Mouse (Mus musculus): ENCODE measurements around the gene Krt23. TPM values are rescaled to one million over a fixed set of nuclear protein-coding genes. Genes with fewer than 3 reads are reported as not detected.
A peak's percentile ranks its signal among the peaks of the same experiment; 100 is the strongest.

The Krt23 gene
- polyA plus RNA-seq (2015; fragmentation: Nextera tagmentation; extraction: Ambion mirVana): 204 and 221 TPM in 2 replicates

DNA sequence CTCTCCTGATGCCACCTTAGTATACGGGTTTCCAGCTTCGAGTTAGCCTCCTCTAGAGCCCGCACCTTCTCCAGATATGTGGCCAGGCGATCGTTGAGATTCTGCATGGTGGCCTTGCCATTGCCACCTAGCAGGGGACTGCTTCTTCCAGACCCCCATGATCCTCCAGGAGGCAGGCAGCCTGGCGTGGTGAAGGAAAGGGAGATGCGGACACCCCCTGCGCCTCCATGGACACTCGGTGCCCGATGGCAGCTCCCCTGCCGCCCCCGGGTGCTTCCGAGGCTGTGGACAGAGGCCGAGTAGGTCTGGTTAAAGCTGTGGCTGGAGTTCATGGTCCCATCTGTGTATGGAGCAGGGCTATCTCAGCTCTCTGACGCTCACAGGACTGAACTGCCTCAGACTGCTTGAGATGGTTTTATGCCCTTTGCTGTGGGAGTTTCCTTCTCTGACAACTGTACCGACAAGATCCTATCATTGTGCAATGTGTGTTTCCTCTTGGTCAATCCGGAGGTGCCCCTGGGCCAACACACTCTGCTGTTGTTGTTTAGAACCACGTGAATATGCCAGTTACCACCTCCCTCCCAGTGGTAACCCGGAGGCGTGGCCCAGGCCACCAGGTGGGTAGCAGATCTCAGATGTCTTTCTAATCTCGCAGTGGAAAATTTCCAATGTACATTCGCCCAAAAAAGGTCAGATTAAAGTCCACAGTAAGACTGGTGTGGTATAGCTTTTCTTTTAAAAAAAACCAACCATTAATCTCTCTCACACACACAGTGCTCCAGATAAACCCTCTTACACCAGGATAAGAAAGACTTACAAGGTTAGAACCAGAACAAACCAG lies at the start of gene Krt23:
Gene Krt23 (minus strand): TSS at position 405 of the 841 bp plus-strand sequence.
- no peaks in the 10 kb centered on the region for H3K36me3 ChIP-seq (ENCODE audit: control insufficient read depth, insufficient read depth, low read length)
- TF ChIP-seq EP300 (optimal IDR thresholded peaks at IDR 0.05) (no peak), CTCF (IDR thresholded peaks at IDR 0.05; ENCODE audit: low read depth) (no peak)
- peak; percentile 82 for ATAC-seq (ENCODE audit: low FRiP score, low TSS enrichment)
- no peaks in the 10 kb centered on the region for H3K9me3 ChIP-seq (ENCODE audit: control insufficient read depth, low read length)
- no peaks in the 10 kb centered on the region for H3K27me3 ChIP-seq (ENCODE audit: control insufficient read depth, insufficient read depth, low read length)
- H3K4me2 ChIP-seq (replicated peaks; ENCODE audit: low read depth): peak within 1 kb of the TSS; percentile 52
- DNase-seq (ENCODE audit: low spot score): peak; percentile 84
- peak within 1 kb of the TSS; percentile 96 for H3K27ac ChIP-seq (replicated peaks)
- H3K9ac ChIP-seq (ENCODE audit: low read length): peak within 1 kb of the TSS; percentile 64
- 64% methylated on average over 22 of the region's 22 CpGs for WGBS
- H3K4me3 ChIP-seq (ENCODE audit: low read depth, low read length): peak within 1 kb of the TSS; percentile 40
- H3K4me1 ChIP-seq (replicated peaks; ENCODE audit: control insufficient read depth, insufficient read depth): no peaks in the 10 kb centered on the region

DNA sequence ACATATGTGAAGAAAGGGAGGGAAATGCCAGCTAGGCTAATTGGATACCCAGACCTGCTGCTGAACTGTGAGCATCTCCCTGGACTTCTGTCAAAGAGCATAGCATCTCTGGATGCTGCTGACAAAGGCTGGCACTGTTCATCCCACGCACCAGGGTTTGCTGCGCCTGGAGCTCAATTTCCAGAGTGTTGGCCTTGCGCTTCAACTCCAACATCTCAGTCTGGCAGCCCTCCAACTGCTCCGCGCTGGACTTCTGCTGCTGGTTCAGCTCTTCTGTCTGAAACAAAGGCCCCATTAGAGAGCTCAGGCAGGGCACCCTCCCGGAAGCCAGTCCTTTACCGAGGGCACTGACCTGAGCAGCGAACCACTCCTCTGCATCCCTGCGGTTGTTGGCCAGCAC lies 46.8 kb upstream of the Krt23 start:
- WGBS: 55% methylated on average over 9 of the region's 9 CpGs
- Histone ChIP-seq H3K36me3 (ENCODE audit: control insufficient read depth, insufficient read depth, low read length) (no peaks in the 10 kb centered on the region), H3K27ac (replicated peaks) (no peak overlapping the region), H3K4me1 (replicated peaks; ENCODE audit: control insufficient read depth, insufficient read depth) (no peaks in the 10 kb centered on the region), H3K4me3 (ENCODE audit: low read depth, low read length) (no peak overlapping the region), H3K9me3 (ENCODE audit: control insufficient read depth, low read length) (no peaks in the 10 kb centered on the region), H3K4me2 (replicated peaks; ENCODE audit: low read depth) (no peak overlapping the region), H3K9ac (ENCODE audit: low read length) (no peak overlapping the region), H3K27me3 (ENCODE audit: control insufficient read depth, insufficient read depth, low read length) (no peaks in the 10 kb centered on the region)
- no peak for ATAC-seq (ENCODE audit: low FRiP score, low TSS enrichment)
- peak; percentile 29 for DNase-seq (ENCODE audit: low spot score)
- TF ChIP-seq EP300 (optimal IDR thresholded peaks at IDR 0.05): no peak
- TF ChIP-seq CTCF (IDR thresholded peaks at IDR 0.05; ENCODE audit: low read depth): no peak

DNA sequence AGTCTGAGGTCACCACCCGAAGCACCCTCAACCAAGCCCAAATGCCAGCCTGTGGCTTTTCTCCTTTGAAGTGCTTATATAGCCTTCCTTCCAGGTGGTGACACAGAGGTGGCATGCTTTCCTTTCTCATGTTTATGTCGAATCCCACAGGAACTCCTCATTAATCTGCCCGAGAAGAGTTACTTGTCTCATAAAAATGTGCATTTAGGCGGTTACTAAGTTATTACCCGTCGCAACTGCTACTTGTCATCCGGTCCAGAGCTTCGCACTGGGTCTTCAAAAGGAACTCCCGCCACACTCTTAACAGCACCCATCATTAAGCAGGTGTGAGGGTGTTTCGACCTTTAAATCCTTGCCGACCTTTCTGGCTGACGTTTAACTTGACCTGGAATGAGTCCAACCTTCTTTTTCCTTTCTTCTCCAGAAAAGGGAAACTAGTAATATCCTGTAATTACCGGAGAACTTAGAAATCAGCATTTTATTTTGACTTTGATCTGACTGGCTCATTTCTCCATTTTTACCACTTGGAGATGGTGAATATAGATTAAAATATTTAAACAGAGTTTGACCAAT lies 28.4 kb upstream of the Krt23 start, which contains the start of gene Krt39:
Gene Krt39 (minus strand): TSS at position 51 of the 573 bp plus-strand sequence.
- Histone ChIP-seq H3K36me3 (ENCODE audit: control insufficient read depth, insufficient read depth, low read length) (no peaks in the 10 kb centered on the region), H3K4me3 (ENCODE audit: low read depth, low read length) (no peak within 1 kb of the TSS), H3K9ac (ENCODE audit: low read length) (no peak within 1 kb of the TSS), H3K27ac (replicated peaks) (no peak within 1 kb of the TSS), H3K9me3 (ENCODE audit: control insufficient read depth, low read length) (no peaks in the 10 kb centered on the region), H3K27me3 (ENCODE audit: control insufficient read depth, insufficient read depth, low read length) (no peaks in the 10 kb centered on the region), H3K4me1 (replicated peaks; ENCODE audit: control insufficient read depth, insufficient read depth) (no peaks in the 10 kb centered on the region), H3K4me2 (replicated peaks; ENCODE audit: low read depth) (no peak within 1 kb of the TSS)
- TF ChIP-seq EP300 (optimal IDR thresholded peaks at IDR 0.05) (no peak), CTCF (IDR thresholded peaks at IDR 0.05; ENCODE audit: low read depth) (no peak)
- ATAC-seq (ENCODE audit: low FRiP score, low TSS enrichment) (no peak), DNase-seq (ENCODE audit: low spot score) (no peak)
- WGBS: 71% methylated on average over 13 of the region's 13 CpGs

DNA sequence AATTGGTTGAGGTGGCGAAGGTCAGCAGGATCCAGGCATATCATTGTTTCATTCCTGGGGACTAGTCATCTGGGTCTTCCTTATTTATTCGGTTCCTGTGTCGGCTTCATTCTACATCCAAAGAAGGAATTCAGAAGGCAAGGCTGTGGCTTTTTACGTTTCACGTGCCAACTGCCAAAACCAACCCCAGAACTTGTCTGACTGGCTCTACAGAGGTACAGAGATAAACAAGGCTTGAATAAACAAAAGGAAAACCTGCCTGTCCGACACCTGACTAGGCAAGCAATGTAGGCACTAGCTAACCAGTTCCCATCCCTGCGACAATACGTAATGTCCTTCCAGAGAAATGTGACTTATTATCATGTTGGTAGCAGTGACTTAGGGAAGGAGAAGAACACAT lies 21.2 kb upstream of the Krt23 start:
- Histone ChIP-seq H3K27me3 (ENCODE audit: control insufficient read depth, insufficient read depth, low read length) (no peaks in the 10 kb centered on the region), H3K4me3 (ENCODE audit: low read depth, low read length) (no peak overlapping the region), H3K36me3 (ENCODE audit: control insufficient read depth, insufficient read depth, low read length) (no peaks in the 10 kb centered on the region), H3K4me1 (replicated peaks; ENCODE audit: control insufficient read depth, insufficient read depth) (no peaks in the 10 kb centered on the region), H3K9me3 (ENCODE audit: control insufficient read depth, low read length) (no peaks in the 10 kb centered on the region), H3K27ac (replicated peaks) (peak overlapping the region; percentile 69), H3K4me2 (replicated peaks; ENCODE audit: low read depth) (no peak overlapping the region), H3K9ac (ENCODE audit: low read length) (no peak overlapping the region)
- WGBS: 53% methylated on average over 8 of the region's 8 CpGs
- DNase-seq (ENCODE audit: low spot score) (peak; percentile 67), ATAC-seq (ENCODE audit: low FRiP score, low TSS enrichment) (peak; percentile 88)
- TF ChIP-seq CTCF (IDR thresholded peaks at IDR 0.05; ENCODE audit: low read depth) (no peak), EP300 (optimal IDR thresholded peaks at IDR 0.05) (peak; percentile 88)

DNA sequence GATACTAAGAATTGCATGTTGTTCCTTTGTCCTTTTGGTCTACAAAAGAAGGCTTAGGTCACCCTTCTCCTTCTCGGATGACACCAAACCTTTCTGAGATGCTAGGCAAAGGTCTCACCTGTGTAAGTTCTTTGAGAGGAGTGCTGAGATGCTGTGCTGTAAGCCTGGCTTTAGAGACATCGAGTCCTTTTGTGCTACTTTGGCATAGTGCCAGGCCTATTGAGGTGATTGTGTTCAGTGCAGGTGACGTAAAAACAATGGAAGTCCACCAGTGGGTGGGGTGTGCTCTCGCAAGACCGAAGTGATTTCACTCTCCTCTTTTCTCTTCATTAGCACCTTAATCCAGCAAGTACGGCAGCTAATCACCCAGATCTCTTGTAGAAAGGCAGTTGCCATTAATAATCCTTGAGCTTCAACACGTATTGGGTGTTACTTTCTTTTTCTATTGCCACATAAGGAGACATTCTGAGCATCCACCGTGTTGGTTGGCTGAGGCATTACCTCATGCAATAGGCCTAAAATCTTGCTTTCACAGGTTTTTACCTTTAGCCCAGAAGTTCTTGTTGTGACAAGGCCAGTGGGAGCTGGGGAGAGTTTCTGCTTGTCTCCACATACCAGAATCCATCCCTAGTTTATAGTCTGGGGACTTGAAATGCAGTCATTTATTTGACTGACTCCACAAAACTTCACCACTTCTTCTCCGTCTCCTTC lies 7.3 kb upstream of the Krt23 start:
- Histone ChIP-seq H3K36me3 (ENCODE audit: control insufficient read depth, insufficient read depth, low read length) (no peaks in the 10 kb centered on the region), H3K4me1 (replicated peaks; ENCODE audit: control insufficient read depth, insufficient read depth) (no peaks in the 10 kb centered on the region), H3K4me2 (replicated peaks; ENCODE audit: low read depth) (no peak overlapping the region), H3K9me3 (ENCODE audit: control insufficient read depth, low read length) (no peaks in the 10 kb centered on the region), H3K27me3 (ENCODE audit: control insufficient read depth, insufficient read depth, low read length) (no peaks in the 10 kb centered on the region), H3K27ac (replicated peaks) (no peak overlapping the region), H3K9ac (ENCODE audit: low read length) (no peak overlapping the region), H3K4me3 (ENCODE audit: low read depth, low read length) (no peak overlapping the region)
- ATAC-seq (ENCODE audit: low FRiP score, low TSS enrichment) (no peak), DNase-seq (ENCODE audit: low spot score) (peak; percentile 23)
- TF ChIP-seq EP300 (optimal IDR thresholded peaks at IDR 0.05) (peak; percentile 78), CTCF (IDR thresholded peaks at IDR 0.05; ENCODE audit: low read depth) (no peak)
- WGBS: 58% methylated on average over 9 of the region's 9 CpGs
